In genomic region chr15:79757118-79757517, GRCm38 (mm10) we compare ENCODE assay signal across 21 mouse cellular contexts. TPM values are rescaled to one million over a fixed set of nuclear protein-coding genes. Genes with fewer than 3 reads are reported as not detected.
DNase-seq lines count a peak whose midpoint lies in the region; ATAC-seq lines count a peak whose summit lies in the region.
"Had no signal": no experiment of that assay in that cellular context is flagged by ENCODE, and none has a peak within 500 bp of the region (broad histone marks: within the 10 kb centered on the region; RNA-seq: fewer than 3 reads in every experiment).

No protein-coding gene starts in this region.

- no peak overlapping the region for H3K4me3 ChIP-seq in hindbrain, embryonic 10.5 days
- no peak overlapping the region for H3K4me3 ChIP-seq in hindbrain, embryonic 11.5 days (ENCODE audit: low read depth, low read length)
- no peak overlapping the region for H3K4me3 ChIP-seq in embryonic facial prominence, embryonic 13.5 days
- H3K4me3 ChIP-seq in megakaryocyte, embryonic 14.5 days (replicated peaks), result peak overlapping the region; percentile 16
- H3K4me3 ChIP-seq: neural tube, embryonic 12.5 days had no signal

- no peaks in the 10 kb centered on the region for H3K27me3 ChIP-seq in hindbrain, embryonic 10.5 days (ENCODE audit: insufficient read depth, poor library complexity, severe bottlenecking)
- no peaks in the 10 kb centered on the region for H3K27me3 ChIP-seq in hindbrain, embryonic 11.5 days (ENCODE audit: control insufficient read depth, insufficient read depth, low read length)
- no peaks in the 10 kb centered on the region for H3K27me3 ChIP-seq in embryonic facial prominence, embryonic 13.5 days
- peaks cover 8% of the 10 kb centered on the region for H3K27me3 ChIP-seq in megakaryocyte, embryonic 14.5 days (replicated peaks)
- H3K27me3 ChIP-seq: neural tube, embryonic 12.5 days had no signal

- peak overlapping the region; percentile 72; the same call in 1 of the 2 replicates for H3K27ac ChIP-seq in hindbrain, embryonic 10.5 days
- no peak overlapping the region for H3K27ac ChIP-seq in hindbrain, embryonic 11.5 days (ENCODE audit: low read depth, low read length)
- peak overlapping the region; percentile 51 for H3K27ac ChIP-seq in embryonic facial prominence, embryonic 13.5 days
- H3K27ac ChIP-seq: liver, embryonic 14.5 days; neural tube, embryonic 12.5 days had no signal

- H3K9ac ChIP-seq in hindbrain, embryonic 11.5 days (ENCODE audit: low read depth, low read length), result no peak overlapping the region
- no peak overlapping the region for H3K9ac ChIP-seq in embryonic facial prominence, embryonic 13.5 days
- H3K9ac ChIP-seq: liver, embryonic 14.5 days; neural tube, embryonic 12.5 days had no signal

- no peak for ATAC-seq in hindbrain, embryonic 11.5 days (ENCODE audit: low FRiP score)
- ATAC-seq in embryonic facial prominence, embryonic 13.5 days (ENCODE audit: insufficient number of reproducible peaks, insufficient read depth, low FRiP score, low TSS enrichment, low read depth), result no peak
- no peak for ATAC-seq in erythroblast, adult 5-6 weeks (replicated peaks; ENCODE audit: low FRiP score, poor library complexity, severe bottlenecking)
- ATAC-seq: forebrain, embryonic 16.5 days had no signal

- H3K4me2 ChIP-seq in hindbrain, embryonic 11.5 days (replicated peaks; ENCODE audit: low read depth, low read length), result no peak overlapping the region
- H3K4me2 ChIP-seq in embryonic facial prominence, embryonic 13.5 days, result no peak overlapping the region
- H3K4me2 ChIP-seq: heart, embryonic 11.5 days; neural tube, embryonic 12.5 days had no signal

- H3K9me3 ChIP-seq in hindbrain, embryonic 10.5 days, result no peaks in the 10 kb centered on the region
- no peaks in the 10 kb centered on the region for H3K9me3 ChIP-seq in hindbrain, embryonic 11.5 days (ENCODE audit: control insufficient read depth, low read length)
- H3K9me3 ChIP-seq in embryonic facial prominence, embryonic 13.5 days, result no peaks in the 10 kb centered on the region
- H3K9me3 ChIP-seq in megakaryocyte, embryonic 14.5 days, result no peaks in the 10 kb centered on the region
- H3K9me3 ChIP-seq: neural tube, embryonic 12.5 days had no signal

- WGBS in hindbrain, embryonic 10.5 days, result 93% methylated on average over 3 of the region's 3 CpGs
- 91% methylated on average over 3 of the region's 3 CpGs for WGBS in hindbrain, embryonic 11.5 days
- 88% methylated on average over 3 of the region's 3 CpGs for WGBS in embryonic facial prominence, embryonic 13.5 days

- peaks cover 14% of the 10 kb centered on the region for H3K36me3 ChIP-seq in hindbrain, embryonic 10.5 days
- no peaks in the 10 kb centered on the region for H3K36me3 ChIP-seq in hindbrain, embryonic 11.5 days (ENCODE audit: control insufficient read depth, insufficient read depth, low read length)
- peaks cover 14% of the 10 kb centered on the region for H3K36me3 ChIP-seq in embryonic facial prominence, embryonic 13.5 days
- peaks cover 31% of the 10 kb centered on the region for H3K36me3 ChIP-seq in megakaryocyte, embryonic 14.5 days (replicated peaks; ENCODE audit: low read length)

- H3K4me1 ChIP-seq in hindbrain, embryonic 10.5 days (replicated peaks), result peaks cover 24% of the 10 kb centered on the region
- no peaks in the 10 kb centered on the region for H3K4me1 ChIP-seq in hindbrain, embryonic 11.5 days (replicated peaks; ENCODE audit: control insufficient read depth, insufficient read depth, low read length)
- peaks cover 12% of the 10 kb centered on the region for H3K4me1 ChIP-seq in embryonic facial prominence, embryonic 13.5 days
- peaks cover 99% of the 10 kb centered on the region for H3K4me1 ChIP-seq in megakaryocyte, embryonic 14.5 days

- no peak for DNase-seq in hindbrain, embryonic 10.5 days (ENCODE audit: low spot score)
- DNase-seq in hindbrain, embryonic 11.5 days (ENCODE audit: low spot score), result no peak
- peak; percentile 47 for DNase-seq in lung, postnatal 36 days
- DNase-seq in lung, postnatal 4 days, result no peak
- DNase-seq in thymus, postnatal 25 days, result no peak
- DNase-seq: adrenal gland, adult 2 months; B cell, adult 2 months; cerebellum, adult 9-10 months; kidney, adult 18-20 months; kidney, postnatal 10 days; left cerebral cortex, postnatal 4 days; lung, postnatal 14 days; right cerebral cortex, postnatal 4 days; thymus, postnatal 4 days had no signal

RNA-seq across cellular contexts. Expression of gene Sun2, which starts 14.8 kb away (rescaled TPM):
- 2.0 and 5.0 TPM in 2 replicates for polyA plus RNA-seq in hindbrain, embryonic 10.5 days (2016; fragmentation: Nextera tagmentation; extraction: Ambion mirVana)
- 4.3 and 9.5 TPM in 2 replicates for polyA plus RNA-seq in hindbrain, embryonic 11.5 days (2014; fragmentation: Nextera tagmentation; extraction: Ambion mirVana)
- polyA plus RNA-seq in embryonic facial prominence, embryonic 13.5 days (2015; fragmentation: Nextera tagmentation; extraction: Ambion mirVana), result 7.3 and 8.0 TPM in 2 replicates
- 27.2 and 34.9 TPM in 2 replicates for polyA plus RNA-seq in megakaryocyte, embryonic 14.5 days (2012; ENCODE audit: insufficient read depth, low replicate concordance)
- total RNA-seq in erythroblast, adult 5-6 weeks (2015; ENCODE audit: low replicate concordance), result 23.4 and 26.5 TPM in 2 replicates
- total RNA-seq in erythroblast, adult 5-6 weeks (2017; ENCODE audit: low replicate concordance), result 44.7 and 48.8 TPM in 2 replicates

RNA-seq across cellular contexts. Expression of gene Dnal4, which starts 20.5 kb away (rescaled TPM):
- 68.0 and 83.0 TPM in 2 replicates for polyA plus RNA-seq in hindbrain, embryonic 10.5 days (2016; fragmentation: Nextera tagmentation; extraction: Ambion mirVana)
- polyA plus RNA-seq in hindbrain, embryonic 11.5 days (2014; fragmentation: Nextera tagmentation; extraction: Ambion mirVana), result 61.8 and 71.9 TPM in 2 replicates
- 69.2 and 74.4 TPM in 2 replicates for polyA plus RNA-seq in embryonic facial prominence, embryonic 13.5 days (2015; fragmentation: Nextera tagmentation; extraction: Ambion mirVana)
- 23.4 and 30.0 TPM in 2 replicates for polyA plus RNA-seq in megakaryocyte, embryonic 14.5 days (2012; ENCODE audit: insufficient read depth, low replicate concordance)
- total RNA-seq in erythroblast, adult 5-6 weeks (2015; ENCODE audit: low replicate concordance), result 4.2 TPM in 1 of 2 replicates, not detected in the other
- total RNA-seq in erythroblast, adult 5-6 weeks (2017; ENCODE audit: low replicate concordance), result 0.68 and 1.7 TPM in 2 replicates

RNA-seq across cellular contexts. Expression of gene Nptxr, which starts 47.4 kb away (rescaled TPM):
- polyA plus RNA-seq in hindbrain, embryonic 10.5 days (2016; fragmentation: Nextera tagmentation; extraction: Ambion mirVana), result 2.2 and 4.6 TPM in 2 replicates
- polyA plus RNA-seq in hindbrain, embryonic 11.5 days (2014; fragmentation: Nextera tagmentation; extraction: Ambion mirVana), result 1.5 and 1.7 TPM in 2 replicates
- polyA plus RNA-seq in embryonic facial prominence, embryonic 13.5 days (2015; fragmentation: Nextera tagmentation; extraction: Ambion mirVana), result 4.7 and 5.4 TPM in 2 replicates
- 0.03 TPM in 1 of 2 replicates, not detected in the other for polyA plus RNA-seq in megakaryocyte, embryonic 14.5 days (2012; ENCODE audit: insufficient read depth, low replicate concordance)
- 0.19 TPM in 1 of 2 replicates, not detected in the other for total RNA-seq in erythroblast, adult 5-6 weeks (2015; ENCODE audit: low replicate concordance)
- 0.17 TPM in 1 of 2 replicates, not detected in the other for total RNA-seq in erythroblast, adult 5-6 weeks (2017; ENCODE audit: low replicate concordance)
